Mouse (Mus musculus): ENCODE data around the gene Siae.

- TF ChIP-seq CTCF (IDR thresholded peaks at IDR 0.05) (peak; percentile 74), POLR2A (IDR thresholded peaks at IDR 0.05; ENCODE audit: insufficient read depth, low read depth, low read length) (peak; percentile 14; the same call in 1 of the 2 replicates)
Measured at GRCm38 (mm10) chr9:37530888-37531705, 24.4 kb upstream of the Siae start.

Data from heart, adult 2 months (tissue).